Mouse (Mus musculus) E14TG2a.4 (cell line): ENCODE data around the gene Nicn1.

Experiments used
- CTCF ChIP-seq: conservative IDR thresholded peaks from 2 replicates; pipeline ENCODE4 v1.5.1; 2014; ENCODE audit warnings: low read length
- NANOG ChIP-seq: IDR thresholded peaks from 2 replicates; pipeline ENCODE4 v1.6.1; 2014; ENCODE audit warnings: borderline replicate concordance, low read length, mixed read lengths
- POU5F1 ChIP-seq: IDR thresholded peaks from 2 replicates; pipeline ENCODE4 v1.6.1; 2014; ENCODE audit warnings: low read length, borderline replicate concordance

DNA sequence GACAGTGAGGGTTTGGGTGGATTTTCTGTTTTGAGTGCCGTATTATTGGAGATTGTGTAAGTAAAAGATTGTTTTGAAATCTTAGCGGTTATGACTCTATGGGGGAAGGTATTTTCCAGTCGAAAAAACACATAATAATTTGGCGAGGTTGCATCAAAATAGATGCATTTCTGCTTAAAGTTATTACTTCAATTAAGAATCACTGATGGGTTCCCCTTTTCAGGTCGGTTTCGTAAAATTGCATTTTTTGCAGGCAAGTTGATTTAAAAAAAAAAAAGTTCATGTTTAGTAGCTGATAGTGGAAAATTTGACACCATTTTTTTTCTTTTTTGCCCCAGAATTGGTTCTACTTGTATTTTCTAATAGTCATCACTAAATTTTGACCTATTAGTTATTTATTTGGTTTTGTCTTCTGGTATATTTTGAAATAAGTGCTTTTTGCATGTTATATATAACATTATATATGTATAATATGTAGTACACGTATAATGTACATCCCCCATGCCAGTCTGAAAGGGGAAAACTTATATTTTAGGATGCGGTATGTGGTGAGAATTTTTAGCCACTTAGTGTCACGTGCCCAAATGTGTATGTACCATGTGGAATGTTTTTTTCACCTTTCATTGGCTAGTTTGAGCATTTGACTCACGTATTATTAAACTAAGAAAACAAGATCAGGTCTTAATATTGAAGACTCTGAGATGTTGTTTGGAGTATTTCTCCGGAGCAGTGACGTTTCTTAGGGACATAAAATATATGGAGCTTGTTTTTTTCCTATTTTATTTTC, 17.0 kb downstream of the Nicn1 start:
- TF ChIP-seq CTCF (no peak), POU5F1 (no peak), NANOG (no peak)
